Mouse (Mus musculus) adipose tissue, adult 10 weeks (tissue): ENCODE measurements around the gene Duxbl1. TPM values are rescaled to one million over a fixed set of nuclear protein-coding genes. Genes with fewer than 3 reads are reported as not detected.

Experiments used
- polyA plus RNA-seq: library from polyadenylated mRNA; stranded (reverse); fragments of 350-450 nt; fragmentation: Illumina TruSeq; extraction: RNeasy Lipid Tissue Mini Kit (QIAGEN cat#74804); gene quantifications from one replicate; pipeline ENCODE4 v1.2.3, GENCODE M21; 2014; ENCODE audit warnings: low read depth, low replicate concordance

Gene Duxbl1
- polyA plus RNA-seq, result 0.34 TPM

GRCm38 (mm10) chr14:25978371-25979241 is at the start of gene Duxbl1:
Gene Duxbl1, plus strand, starts transcription at chr14:25978577.

GRCm38 (mm10) chr14:25938004-25938403 is 40.4 kb upstream of the Duxbl1 start, which contains the start of gene Cphx1:
Gene Cphx1, plus strand, starts transcription at chr14:25938304.

Other genes starting within 250 kb of the Duxbl1 start
- 36.5 TPM for gene Zcchc24, start 209.5 kb upstream of the Duxbl1 start, polyA plus RNA-seq
- gene Anxa11, start 136.4 kb upstream of the Duxbl1 start, polyA plus RNA-seq, result 48.4 TPM
- 24.9 TPM for gene Plac9a, start 75.5 kb upstream of the Duxbl1 start, polyA plus RNA-seq
- gene Tmem254a, start 50.9 kb upstream of the Duxbl1 start, polyA plus RNA-seq, result 16.4 TPM
- 0.45 TPM for gene Cphx1, start 40.3 kb upstream of the Duxbl1 start, polyA plus RNA-seq
- gene Gm9780, start 64.1 kb downstream of the Duxbl1 start, polyA plus RNA-seq, result 150 TPM
- 169 TPM for gene Tmem254c, start 88.8 kb downstream of the Duxbl1 start, polyA plus RNA-seq
- gene Cphx2, start 102.9 kb downstream of the Duxbl1 start, polyA plus RNA-seq, result not detected
- not detected for gene Cphx3, start 103.7 kb downstream of the Duxbl1 start, polyA plus RNA-seq
- gene Duxbl2, start 139.8 kb downstream of the Duxbl1 start, polyA plus RNA-seq, result 1.1 TPM
- gene Plac9b, start 203.9 kb downstream of the Duxbl1 start, polyA plus RNA-seq, result 109 TPM
- 110 TPM for gene Tmem254b, start 228.5 kb downstream of the Duxbl1 start, polyA plus RNA-seq